Mouse (Mus musculus): Measurements from ENCODE around the gene Runx2. TPM values are rescaled to one million over a fixed set of nuclear protein-coding genes. Genes with fewer than 3 reads are reported as not detected.

Gene Runx2
- polyA plus RNA-seq, 1 experiment from 2014 or later: 2.0 TPM

GRCm38 (mm10) chr17:44547922-44548321 lies 266.7 kb downstream of the Runx2 start:
- no peak overlapping the region for H3K4me3 ChIP-seq
- H3K36me3 ChIP-seq (replicated peaks): no peaks in the 10 kb centered on the region
- peaks cover 18% of the 10 kb centered on the region for H3K4me1 ChIP-seq
- H3K27me3 ChIP-seq (replicated peaks; ENCODE audit: low read depth, poor library complexity, severe bottlenecking): peaks cover 7% of the 10 kb centered on the region; the same call in 1 of the 2 replicates
- no peaks in the 10 kb centered on the region for H3K9me3 ChIP-seq
- H3K27ac ChIP-seq (replicated peaks): no peak overlapping the region
- no peak for DNase-seq (ENCODE audit: low spot score)
- 73% methylated on average over 4 of the region's 4 CpGs for WGBS

GRCm38 (mm10) chr17:44546801-44547200 lies 267.8 kb downstream of the Runx2 start:
- H3K27ac ChIP-seq (replicated peaks): no peak overlapping the region
- H3K4me1 ChIP-seq: peaks cover 18% of the 10 kb centered on the region
- WGBS: 67% methylated on average over 8 of the region's 8 CpGs
- H3K36me3 ChIP-seq (replicated peaks): no peaks in the 10 kb centered on the region
- H3K9me3 ChIP-seq: no peaks in the 10 kb centered on the region
- DNase-seq (ENCODE audit: low spot score): no peak
- no peak overlapping the region for H3K4me3 ChIP-seq
- peaks cover 7% of the 10 kb centered on the region; the same call in 1 of the 2 replicates for H3K27me3 ChIP-seq (replicated peaks; ENCODE audit: low read depth, poor library complexity, severe bottlenecking)

GRCm38 (mm10) chr17:44545141-44545813 lies 269.3 kb downstream of the Runx2 start:
- 56% methylated on average over 14 of the region's 14 CpGs for WGBS
- H3K9me3 ChIP-seq: no peaks in the 10 kb centered on the region
- H3K4me3 ChIP-seq: no peak overlapping the region
- no peaks in the 10 kb centered on the region for H3K36me3 ChIP-seq (replicated peaks)
- H3K27me3 ChIP-seq (replicated peaks; ENCODE audit: low read depth, poor library complexity, severe bottlenecking): peaks cover 7% of the 10 kb centered on the region; the same call in 1 of the 2 replicates
- peaks cover 22% of the 10 kb centered on the region for H3K4me1 ChIP-seq
- no peak for DNase-seq (ENCODE audit: low spot score)
- no peak overlapping the region for H3K27ac ChIP-seq (replicated peaks)

GRCm38 (mm10) chr17:44542706-44543105 lies 271.9 kb downstream of the Runx2 start:
- no peak overlapping the region for H3K4me3 ChIP-seq
- H3K27ac ChIP-seq (replicated peaks): no peak overlapping the region
- no peak for DNase-seq (ENCODE audit: low spot score)
- WGBS: 92% methylated on average over 3 of the region's 3 CpGs
- peaks cover 23% of the 10 kb centered on the region for H3K4me1 ChIP-seq
- H3K9me3 ChIP-seq: no peaks in the 10 kb centered on the region
- no peaks in the 10 kb centered on the region for H3K36me3 ChIP-seq (replicated peaks)
- peaks cover 7% of the 10 kb centered on the region; the same call in 1 of the 2 replicates for H3K27me3 ChIP-seq (replicated peaks; ENCODE audit: low read depth, poor library complexity, severe bottlenecking)

GRCm38 (mm10) chr17:44540699-44541098 lies 273.9 kb downstream of the Runx2 start:
- Histone ChIP-seq H3K27ac (replicated peaks) (no peak overlapping the region), H3K9me3 (no peaks in the 10 kb centered on the region), H3K36me3 (replicated peaks) (no peaks in the 10 kb centered on the region), H3K4me1 (peaks cover 16% of the 10 kb centered on the region), H3K27me3 (replicated peaks; ENCODE audit: low read depth, poor library complexity, severe bottlenecking) (no peaks in the 10 kb centered on the region; the same call in 1 of the 2 replicates), H3K4me3 (no peak overlapping the region)
- peak; percentile 48 for DNase-seq (ENCODE audit: low spot score)
- 32% methylated on average over 5 of the region's 5 CpGs for whole genome bisulfite sequencing

GRCm38 (mm10) chr17:44538921-44539320 lies 275.7 kb downstream of the Runx2 start:
- 68% methylated on average over 11 of the region's 11 CpGs for WGBS
- no peak overlapping the region for H3K4me3 ChIP-seq
- no peak overlapping the region for H3K27ac ChIP-seq (replicated peaks)
- no peaks in the 10 kb centered on the region; the same call in 1 of the 2 replicates for H3K27me3 ChIP-seq (replicated peaks; ENCODE audit: low read depth, poor library complexity, severe bottlenecking)
- DNase-seq (ENCODE audit: low spot score): no peak
- H3K4me1 ChIP-seq: peaks cover 10% of the 10 kb centered on the region; the same call in 1 of the 2 replicates
- no peaks in the 10 kb centered on the region for H3K9me3 ChIP-seq
- H3K36me3 ChIP-seq (replicated peaks): no peaks in the 10 kb centered on the region

- no peak for DNase-seq (ENCODE audit: low spot score)
- no peaks in the 10 kb centered on the region for H3K36me3 ChIP-seq (replicated peaks)
- no peaks in the 10 kb centered on the region for H3K27me3 ChIP-seq (replicated peaks; ENCODE audit: low read depth, poor library complexity, severe bottlenecking)
- no peaks in the 10 kb centered on the region for H3K9me3 ChIP-seq
- peaks cover 7% of the 10 kb centered on the region; the same call in 1 of the 2 replicates for H3K4me1 ChIP-seq
- H3K4me3 ChIP-seq: no peak overlapping the region
- WGBS: 79% methylated on average over 6 of the region's 6 CpGs
- no peak overlapping the region for H3K27ac ChIP-seq (replicated peaks)
These were observed 284.6 kb downstream of the Runx2 start for GRCm38 (mm10) chr17:44530000-44530399.

GRCm38 (mm10) chr17:44528617-44529016 lies 286.0 kb downstream of the Runx2 start:
- H3K36me3 ChIP-seq (replicated peaks): no peaks in the 10 kb centered on the region
- no peak overlapping the region for H3K27ac ChIP-seq (replicated peaks)
- no peak overlapping the region for H3K4me3 ChIP-seq
- WGBS: 35% methylated on average over 4 of the region's 4 CpGs
- no peaks in the 10 kb centered on the region for H3K9me3 ChIP-seq
- H3K27me3 ChIP-seq (replicated peaks; ENCODE audit: low read depth, poor library complexity, severe bottlenecking): no peaks in the 10 kb centered on the region
- DNase-seq (ENCODE audit: low spot score): no peak
- peaks cover 15% of the 10 kb centered on the region for H3K4me1 ChIP-seq

- H3K27me3 ChIP-seq (replicated peaks; ENCODE audit: low read depth, poor library complexity, severe bottlenecking): no peaks in the 10 kb centered on the region
- H3K4me1 ChIP-seq: peaks cover 24% of the 10 kb centered on the region
- no peak overlapping the region for H3K4me3 ChIP-seq
- no peaks in the 10 kb centered on the region for H3K9me3 ChIP-seq
- WGBS: 30% methylated on average over 1 of the region's 1 CpGs
- H3K27ac ChIP-seq (replicated peaks): no peak overlapping the region
- H3K36me3 ChIP-seq (replicated peaks): no peaks in the 10 kb centered on the region
- peak; percentile 35 for DNase-seq (ENCODE audit: low spot score)
These were observed 290.5 kb downstream of the Runx2 start for GRCm38 (mm10) chr17:44524146-44524545.

GRCm38 (mm10) chr17:44522906-44523305 lies 291.7 kb downstream of the Runx2 start:
- peaks cover 17% of the 10 kb centered on the region for H3K4me1 ChIP-seq
- WGBS: 71% methylated on average over 5 of the region's 5 CpGs
- DNase-seq (ENCODE audit: low spot score): no peak
- H3K27ac ChIP-seq (replicated peaks): no peak overlapping the region
- H3K9me3 ChIP-seq: 0 out of 2 replicates have a peak, but pooled peaks cover 3% of the 10 kb centered on the region
- no peaks in the 10 kb centered on the region for H3K27me3 ChIP-seq (replicated peaks; ENCODE audit: low read depth, poor library complexity, severe bottlenecking)
- H3K36me3 ChIP-seq (replicated peaks): no peaks in the 10 kb centered on the region
- no peak overlapping the region for H3K4me3 ChIP-seq

- Histone ChIP-seq H3K27ac (replicated peaks) (no peak overlapping the region), H3K9me3 (0 out of 2 replicates have a peak, but pooled peaks cover 3% of the 10 kb centered on the region), H3K27me3 (replicated peaks; ENCODE audit: low read depth, poor library complexity, severe bottlenecking) (no peaks in the 10 kb centered on the region), H3K4me3 (no peak overlapping the region), H3K36me3 (replicated peaks) (no peaks in the 10 kb centered on the region), H3K4me1 (peaks cover 17% of the 10 kb centered on the region)
- WGBS: 83% methylated on average over 11 of the region's 11 CpGs
- DNase-seq (ENCODE audit: low spot score): no peak
These were observed 294.2 kb downstream of the Runx2 start for GRCm38 (mm10) chr17:44520122-44521075.

- H3K4me3 ChIP-seq: no peak overlapping the region
- DNase-seq (ENCODE audit: low spot score): no peak
- no peaks in the 10 kb centered on the region for H3K27me3 ChIP-seq (replicated peaks; ENCODE audit: low read depth, poor library complexity, severe bottlenecking)
- peaks cover 12% of the 10 kb centered on the region for H3K4me1 ChIP-seq
- 80% methylated on average over 3 of the region's 3 CpGs for WGBS
- H3K9me3 ChIP-seq: 0 out of 2 replicates have a peak, but pooled peaks cover 3% of the 10 kb centered on the region
- H3K27ac ChIP-seq (replicated peaks): no peak overlapping the region
- H3K36me3 ChIP-seq (replicated peaks): no peaks in the 10 kb centered on the region
These were observed 295.2 kb downstream of the Runx2 start for GRCm38 (mm10) chr17:44519356-44519755.

All from embryonic facial prominence, embryonic 10.5 days (tissue).